Mouse (Mus musculus): ENCODE results near the gene Lce3a.

The Lce3a gene

GRCm38 (mm10) chr3:92926130-92926529 lies at the start of gene Lce3a:
Lce3a (minus strand) TSS chr3:92926230.
- no peak for DNase-seq (ENCODE audit: low read depth, low spot score)

- no peak for DNase-seq (ENCODE audit: low read depth, low spot score)
These were observed 40.7 kb upstream of the Lce3a start, which contains the start of gene Lce3e for GRCm38 (mm10) chr3:92966761-92967160. Lce3e (plus strand) TSS chr3:92967061.

GRCm38 (mm10) chr3:92957090-92957489 lies 31.1 kb upstream of the Lce3a start, which contains the start of gene Lce3d:
Lce3d (plus strand) TSS chr3:92957390.
- DNase-seq (ENCODE audit: low read depth, low spot score) = no peak

- no peak for DNase-seq (ENCODE audit: low read depth, low spot score)
These were observed 18.2 kb upstream of the Lce3a start, which contains the start of gene Lce3c for GRCm38 (mm10) chr3:92944186-92944585. Lce3c (plus strand) TSS chr3:92944486.

- no peak for DNase-seq (ENCODE audit: low read depth, low spot score)
These were observed 6.6 kb upstream of the Lce3a start, which contains the start of gene Lce3b for GRCm38 (mm10) chr3:92932679-92933078. Lce3b (plus strand) TSS chr3:92932979.

GRCm38 (mm10) chr3:92920364-92920763 lies 5.7 kb downstream of the Lce3a start:
- no peak for DNase-seq (ENCODE audit: low read depth, low spot score)

- DNase-seq (ENCODE audit: low read depth, low spot score) = peak; percentile 2
These were observed 18.5 kb downstream of the Lce3a start for GRCm38 (mm10) chr3:92907571-92907970.

- no peak for DNase-seq (ENCODE audit: low read depth, low spot score)
These were observed 20.8 kb downstream of the Lce3a start for GRCm38 (mm10) chr3:92905182-92905581.

GRCm38 (mm10) chr3:92903640-92904039 lies 22.4 kb downstream of the Lce3a start:
- DNase-seq (ENCODE audit: low read depth, low spot score) = no peak

GRCm38 (mm10) chr3:92902992-92903391 lies 23.0 kb downstream of the Lce3a start:
- peak; percentile 4 for DNase-seq (ENCODE audit: low read depth, low spot score)

- DNase-seq (ENCODE audit: low read depth, low spot score) = no peak
These were observed 31.5 kb downstream of the Lce3a start for GRCm38 (mm10) chr3:92894489-92894888.

GRCm38 (mm10) chr3:92894063-92894462 lies 32.0 kb downstream of the Lce3a start:
- no peak for DNase-seq (ENCODE audit: low read depth, low spot score)
